Mouse (Mus musculus) limb, embryonic 11.5 days (tissue): ENCODE measurements around the gene Map3k4. TPM values are rescaled to one million over a fixed set of nuclear protein-coding genes. Genes with fewer than 3 reads are reported as not detected.

ENCODE experiments used
- ATAC-seq: fragments of 200-750 bp; cut with Nextera tagmentation; 2 replicates; pipeline ENCODE4 v1.8.0; 2017; ENCODE audit warnings: low read depth; ENCODE audit not compliant: insufficient number of reproducible peaks, low FRiP score, low TSS enrichment
- DNase-seq: peaks from one replicate; pipeline ENCODE4 v3.0.0-alpha.2; 2015; ENCODE audit warnings: low spot score
- H3K27ac ChIP-seq: fragments of 300-500 bp; sonication (generic); replicated peaks from 2 replicates; pipeline ENCODE4 v1.5.1; 2014; ENCODE audit warnings: low read depth, mild to moderate bottlenecking, low read length
- H3K27me3 ChIP-seq: fragments of 300-500 bp; sonication (generic); 2 replicates; pipeline ENCODE4 v1.6.1; 2014; ENCODE audit warnings: mild to moderate bottlenecking, low read length, mixed read lengths; ENCODE audit not compliant: control insufficient read depth, insufficient read depth
- H3K36me3 ChIP-seq: fragments of 300-500 bp; sonication (generic); 2 replicates; pipeline ENCODE4 v1.6.1; 2014; ENCODE audit warnings: mild to moderate bottlenecking, low read length, moderate library complexity, mixed read lengths; ENCODE audit not compliant: control insufficient read depth, insufficient read depth
- H3K4me1 ChIP-seq: fragments of 300-500 bp; sonication (generic); 2 replicates; pipeline ENCODE4 v1.6.1; 2014; ENCODE audit warnings: low read length, mixed read lengths; ENCODE audit not compliant: control insufficient read depth, insufficient read depth
- H3K4me2 ChIP-seq: fragments of 300-500 bp; sonication (generic); 2 replicates; pipeline ENCODE4 v1.6.1; 2014; ENCODE audit warnings: low read depth, mild to moderate bottlenecking, moderate library complexity; ENCODE audit not compliant: severe bottlenecking
- H3K4me3 ChIP-seq: fragments of 300-500 bp; sonication (generic); 2 replicates; pipeline ENCODE4 v1.5.1; 2014; ENCODE audit warnings: low read depth, low read length
- H3K9ac ChIP-seq: fragments of 300-500 bp; sonication (generic); 2 replicates; pipeline ENCODE4 v1.6.1; 2014; ENCODE audit warnings: mild to moderate bottlenecking, low read length
- H3K9me3 ChIP-seq: fragments of 300-500 bp; sonication (generic); 2 replicates; pipeline ENCODE4 v1.6.1; 2016; ENCODE audit warnings: low read length; ENCODE audit not compliant: control insufficient read depth
- WGBS: fragments of 180-500 bp; shearing (Covaris S2); extraction: QIAGEN DNeasy Blood & Tissue Kit; methylation state at CpG from one replicate; pipeline ENCODE4 v1.1.7; 2014; 5-methylcytosine and 5-hydroxymethylcytosine counted together
- polyA plus RNA-seq: library from polyadenylated mRNA; unstranded; fragments of >200 nt; fragmentation: Nextera tagmentation; extraction: Ambion mirVana; gene quantifications from 2 replicates; pipeline ENCODE4 v1.2.1, GENCODE M21; 2014

Map3k4 gene
- polyA plus RNA-seq, 1 experiment from 2014 or later = 48.0 TPM

- DNase-seq (no peak), ATAC-seq (no peak)
- no peaks in the 10 kb centered on the region for H3K9me3 ChIP-seq
- H3K4me3 ChIP-seq = no peak overlapping the region
- no peak overlapping the region for H3K4me2 ChIP-seq
- WGBS = 78% methylated on average over 4 of the region's 4 CpGs
- no peaks in the 10 kb centered on the region for H3K36me3 ChIP-seq
- no peaks in the 10 kb centered on the region for H3K27me3 ChIP-seq
- no peak overlapping the region for H3K27ac ChIP-seq
- no peak overlapping the region for H3K9ac ChIP-seq
- peaks cover 8% of the 10 kb centered on the region for H3K4me1 ChIP-seq
Observed at GRCm38 (mm10) chr17:12199933-12200332, 118.7 kb downstream of the Map3k4 start.

GRCm38 (mm10) chr17:12195604-12196003, 123.0 kb downstream of the Map3k4 start:
- H3K36me3 ChIP-seq = no peaks in the 10 kb centered on the region
- no peak overlapping the region; the same call in 1 of the 2 replicates for H3K9ac ChIP-seq
- H3K27me3 ChIP-seq = no peaks in the 10 kb centered on the region

GRCm38 (mm10) chr17:12195137-12195536, 123.5 kb downstream of the Map3k4 start:
- H3K9me3 ChIP-seq = no peaks in the 10 kb centered on the region
- no peak overlapping the region for H3K4me2 ChIP-seq
- 20% methylated on average over 5 of the region's 5 CpGs for WGBS
- peaks cover 13% of the 10 kb centered on the region for H3K4me1 ChIP-seq
- DNase-seq = peak; percentile 54
- no peak overlapping the region; the same call in 1 of the 2 replicates for H3K9ac ChIP-seq
- 0 out of 2 replicates have a peak, but pooled peaks have one; percentile 72 for ATAC-seq
- H3K4me3 ChIP-seq = no peak overlapping the region
- H3K36me3 ChIP-seq = no peaks in the 10 kb centered on the region
- H3K27me3 ChIP-seq = no peaks in the 10 kb centered on the region
- H3K27ac ChIP-seq = peak overlapping the region; percentile 68; the same call in 1 of the 2 replicates

More at GRCm38 (mm10) chr17:12195604-12196003, 123.0 kb downstream of the Map3k4 start:
- no peak for ATAC-seq
- Histone ChIP-seq H3K4me2 (no peak overlapping the region), H3K9me3 (no peaks in the 10 kb centered on the region), H3K4me3 (no peak overlapping the region), H3K27ac (peak overlapping the region; percentile 68), H3K4me1 (peaks cover 13% of the 10 kb centered on the region)
- no peak for DNase-seq
- WGBS = 55% methylated on average over 10 of the region's 10 CpGs

GRCm38 (mm10) chr17:12187782-12188181, 130.8 kb downstream of the Map3k4 start:
- no peak for ATAC-seq
- Histone ChIP-seq H3K27ac (no peak overlapping the region), H3K4me1 (no peaks in the 10 kb centered on the region), H3K27me3 (no peaks in the 10 kb centered on the region), H3K36me3 (no peaks in the 10 kb centered on the region), H3K4me3 (no peak overlapping the region), H3K9me3 (no peaks in the 10 kb centered on the region), H3K4me2 (no peak overlapping the region), H3K9ac (no peak overlapping the region)
- DNase-seq = no peak
- 82% methylated on average over 1 of the region's 1 CpGs for WGBS

GRCm38 (mm10) chr17:12186341-12186740, 132.3 kb downstream of the Map3k4 start:
- Histone ChIP-seq H3K9me3 (no peaks in the 10 kb centered on the region), H3K36me3 (no peaks in the 10 kb centered on the region), H3K4me2 (no peak overlapping the region), H3K27me3 (no peaks in the 10 kb centered on the region), H3K4me1 (no peaks in the 10 kb centered on the region), H3K27ac (no peak overlapping the region), H3K9ac (no peak overlapping the region), H3K4me3 (no peak overlapping the region)
- DNase-seq (no peak), ATAC-seq (no peak)
- 84% methylated on average over 3 of the region's 3 CpGs for WGBS

GRCm38 (mm10) chr17:12185855-12186254, 132.7 kb downstream of the Map3k4 start:
- Histone ChIP-seq H3K9ac (no peak overlapping the region), H3K4me2 (no peak overlapping the region), H3K4me3 (no peak overlapping the region), H3K36me3 (no peaks in the 10 kb centered on the region), H3K9me3 (no peaks in the 10 kb centered on the region), H3K27me3 (no peaks in the 10 kb centered on the region), H3K4me1 (no peaks in the 10 kb centered on the region), H3K27ac (no peak overlapping the region)
- DNase-seq (no peak), ATAC-seq (no peak)
- 93% methylated on average over 4 of the region's 4 CpGs for WGBS

- DNase-seq = no peak
Observed at GRCm38 (mm10) chr17:12184283-12184682, 134.3 kb downstream of the Map3k4 start.

GRCm38 (mm10) chr17:12182702-12183485, 135.7 kb downstream of the Map3k4 start:
- no peak overlapping the region for H3K4me2 ChIP-seq
- H3K9ac ChIP-seq = no peak overlapping the region
- H3K27ac ChIP-seq = no peak overlapping the region
- H3K4me3 ChIP-seq = no peak overlapping the region
- DNase-seq (no peak), ATAC-seq (no peak)
- WGBS = 83% methylated on average over 5 of the region's 5 CpGs
- no peaks in the 10 kb centered on the region for H3K4me1 ChIP-seq
- no peaks in the 10 kb centered on the region for H3K9me3 ChIP-seq
- H3K27me3 ChIP-seq = no peaks in the 10 kb centered on the region
- no peaks in the 10 kb centered on the region for H3K36me3 ChIP-seq

More at GRCm38 (mm10) chr17:12184283-12184682, 134.3 kb downstream of the Map3k4 start:
- no peak overlapping the region for H3K27ac ChIP-seq
- ATAC-seq = no peak
- no peak overlapping the region for H3K4me2 ChIP-seq
- H3K4me1 ChIP-seq = no peaks in the 10 kb centered on the region
- H3K27me3 ChIP-seq = no peaks in the 10 kb centered on the region
- 80% methylated on average over 8 of the region's 8 CpGs for WGBS
- H3K36me3 ChIP-seq = no peaks in the 10 kb centered on the region
- H3K4me3 ChIP-seq = no peak overlapping the region
- no peaks in the 10 kb centered on the region for H3K9me3 ChIP-seq
- no peak overlapping the region for H3K9ac ChIP-seq
